Mouse (Mus musculus) erythroblast, embryonic 14.5 days (primary cell): ENCODE data around the gene Cryab.

ENCODE experiments used
- GATA1 ChIP-seq: IDR thresholded peaks from 2 replicates; pipeline ENCODE4 v1.6.1; 2012; ENCODE audit warnings: low read length, inconsistent platforms, mixed read lengths
- TAL1 ChIP-seq: IDR thresholded peaks from 3 replicates; pipeline ENCODE4 v1.6.1; 2012; ENCODE audit warnings: low read length, inconsistent platforms, mixed read lengths

DNA sequence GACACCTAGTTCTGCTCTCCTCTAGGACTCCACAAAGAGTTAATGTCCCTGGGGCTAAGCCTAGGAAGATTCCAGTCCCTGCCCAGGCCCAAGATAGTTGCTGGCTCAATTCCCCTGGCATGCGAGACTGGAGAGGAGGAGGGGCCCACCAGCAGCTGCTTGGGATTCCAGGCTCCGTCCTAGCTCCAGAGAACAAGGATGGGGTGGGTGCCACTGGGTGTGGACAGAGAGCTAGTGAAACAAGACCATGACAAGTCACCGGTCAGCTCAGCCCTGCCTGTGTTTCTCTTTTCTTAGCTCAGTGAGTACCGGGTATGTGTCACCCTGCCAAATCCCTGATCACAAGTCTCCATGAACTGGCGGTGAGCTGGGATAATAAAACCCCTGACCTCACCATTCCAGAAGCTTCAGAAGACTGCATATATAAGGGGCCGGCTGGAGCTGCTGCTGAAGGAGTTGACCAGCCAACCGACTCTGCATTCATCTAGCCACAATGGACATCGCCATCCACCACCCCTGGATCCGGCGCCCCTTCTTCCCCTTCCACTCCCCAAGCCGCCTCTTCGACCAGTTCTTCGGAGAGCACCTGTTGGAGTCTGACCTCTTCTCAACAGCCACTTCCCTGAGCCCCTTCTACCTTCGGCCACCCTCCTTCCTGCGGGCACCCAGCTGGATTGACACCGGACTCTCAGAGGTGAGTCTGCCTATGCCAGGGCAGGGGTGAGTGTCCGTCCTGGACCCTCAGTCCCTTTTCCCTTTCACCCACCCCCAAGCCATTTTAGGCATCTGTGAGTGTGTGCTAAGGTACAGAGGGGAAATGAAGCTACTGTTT is 1.9 kb downstream of the Cryab start:
- TF ChIP-seq GATA1 (no peak), TAL1 (no peak)
